Mouse (Mus musculus): ENCODE measurements at regions not wholly inside any gene's neighbourhood (a gene's known extent, or its start where the extent isn't known, plus 50 kb on each side); places are given as distances from the start of the nearest gene placed in this dataset.

GRCm38 (mm10) chr17:51413741-51414140, 234.6 kb upstream of the Tbc1d5 start:
- no peak overlapping the region for H3ac ChIP-seq (ENCODE audit: control insufficient read depth, insufficient read length)
- no peaks in the 10 kb centered on the region for H3K79me2 ChIP-seq (ENCODE audit: control insufficient read depth, insufficient read depth)
- H3K4me3 ChIP-seq = no peak overlapping the region
- H3K4me2 ChIP-seq (ENCODE audit: low read depth) = peak overlapping the region; percentile 21
- H3K27me3 ChIP-seq (ENCODE audit: control insufficient read depth, insufficient read depth, insufficient read length) = no peaks in the 10 kb centered on the region
- H3K36me3 ChIP-seq (ENCODE audit: control insufficient read depth, insufficient read depth) = no peaks in the 10 kb centered on the region
- TF ChIP-seq CEBPB (IDR thresholded peaks at IDR 0.05; ENCODE audit: insufficient read depth, poor library complexity, severe bottlenecking) (no peak), TCF12 (IDR thresholded peaks at IDR 0.05; ENCODE audit: insufficient read depth, poor library complexity, severe bottlenecking) (no peak), MYOD1 (IDR thresholded peaks at IDR 0.05; ENCODE audit: control insufficient read depth in 1 of 3, insufficient read length in 2 of 3, low read depth in 2 of 3) (no peak), POLR2A (IDR thresholded peaks at IDR 0.05; ENCODE audit: insufficient read length, low read depth) (no peak), MYOG (IDR thresholded peaks at IDR 0.05; ENCODE audit: control insufficient read depth in 1 of 3, insufficient read depth in 1 of 3, insufficient read length in 2 of 3, low read depth in 2 of 3) (no peak), MAX (IDR thresholded peaks at IDR 0.05; ENCODE audit: low read depth) (no peak), TCF3 (IDR thresholded peaks at IDR 0.05; ENCODE audit: insufficient read length, low read depth) (no peak), E2F4 (IDR thresholded peaks at IDR 0.05; ENCODE audit: insufficient read depth) (no peak), SRF (IDR thresholded peaks at IDR 0.05; ENCODE audit: control insufficient read depth, insufficient read length, low read depth) (no peak), REST (IDR thresholded peaks at IDR 0.05; ENCODE audit: insufficient read depth, insufficient read length) (no peak), POLR2AphosphoS2 (IDR thresholded peaks at IDR 0.05; ENCODE audit: insufficient read length, low read depth) (no peak), USF1 (IDR thresholded peaks at IDR 0.05; ENCODE audit: low read depth) (no peak)

- H3ac ChIP-seq (ENCODE audit: control insufficient read depth, insufficient read length) = no peak overlapping the region
- H3K27me3 ChIP-seq (ENCODE audit: control insufficient read depth, insufficient read depth, insufficient read length) = no peaks in the 10 kb centered on the region
- no peak for TF ChIP-seq MYOG (IDR thresholded peaks at IDR 0.05; ENCODE audit: control insufficient read depth in 1 of 3, insufficient read depth in 1 of 3, insufficient read length in 2 of 3, low read depth in 2 of 3)
- no peak for TF ChIP-seq E2F4 (IDR thresholded peaks at IDR 0.05; ENCODE audit: insufficient read depth)
- no peak for TF ChIP-seq SRF (IDR thresholded peaks at IDR 0.05; ENCODE audit: control insufficient read depth, insufficient read length, low read depth)
- no peak for TF ChIP-seq POLR2AphosphoS2 (IDR thresholded peaks at IDR 0.05; ENCODE audit: insufficient read length, low read depth)
- TF ChIP-seq CEBPB (IDR thresholded peaks at IDR 0.05; ENCODE audit: insufficient read depth, poor library complexity, severe bottlenecking) = no peak
- no peak for TF ChIP-seq REST (IDR thresholded peaks at IDR 0.05; ENCODE audit: insufficient read depth, insufficient read length)
- no peak overlapping the region for H3K4me2 ChIP-seq (ENCODE audit: low read depth)
- no peak overlapping the region for H3K4me3 ChIP-seq
- H3K36me3 ChIP-seq (ENCODE audit: control insufficient read depth, insufficient read depth) = no peaks in the 10 kb centered on the region
- no peaks in the 10 kb centered on the region for H3K79me2 ChIP-seq (ENCODE audit: control insufficient read depth, insufficient read depth)
These were observed 232.5 kb upstream of the Tbc1d5 start for GRCm38 (mm10) chr17:51411545-51412094.

GRCm38 (mm10) chr17:51408894-51409293, 229.7 kb upstream of the Tbc1d5 start:
- Histone ChIP-seq H3K36me3 (ENCODE audit: control insufficient read depth, insufficient read depth) (no peaks in the 10 kb centered on the region), H3K27me3 (ENCODE audit: control insufficient read depth, insufficient read depth, insufficient read length) (no peaks in the 10 kb centered on the region), H3ac (ENCODE audit: control insufficient read depth, insufficient read length) (no peak overlapping the region), H3K79me2 (ENCODE audit: control insufficient read depth, insufficient read depth) (no peaks in the 10 kb centered on the region), H3K4me3 (no peak overlapping the region), H3K4me2 (ENCODE audit: low read depth) (no peak overlapping the region)
- TF ChIP-seq MAX (IDR thresholded peaks at IDR 0.05; ENCODE audit: low read depth) = no peak
- TF ChIP-seq SRF (IDR thresholded peaks at IDR 0.05; ENCODE audit: control insufficient read depth, insufficient read length, low read depth) = no peak
- no peak for TF ChIP-seq TCF12 (IDR thresholded peaks at IDR 0.05; ENCODE audit: insufficient read depth, poor library complexity, severe bottlenecking)
- no peak for TF ChIP-seq MYOD1 (IDR thresholded peaks at IDR 0.05; ENCODE audit: control insufficient read depth in 1 of 3, insufficient read length in 2 of 3, low read depth in 2 of 3)
- no peak for TF ChIP-seq E2F4 (IDR thresholded peaks at IDR 0.05; ENCODE audit: insufficient read depth)
- no peak for TF ChIP-seq POLR2AphosphoS2 (IDR thresholded peaks at IDR 0.05; ENCODE audit: insufficient read length, low read depth)
- TF ChIP-seq POLR2A (IDR thresholded peaks at IDR 0.05; ENCODE audit: insufficient read length, low read depth) = no peak
- no peak for TF ChIP-seq MYOG (IDR thresholded peaks at IDR 0.05; ENCODE audit: control insufficient read depth in 1 of 3, insufficient read depth in 1 of 3, insufficient read length in 2 of 3, low read depth in 2 of 3)
- no peak for TF ChIP-seq CEBPB (IDR thresholded peaks at IDR 0.05; ENCODE audit: insufficient read depth, poor library complexity, severe bottlenecking)
- no peak for TF ChIP-seq REST (IDR thresholded peaks at IDR 0.05; ENCODE audit: insufficient read depth, insufficient read length)
- no peak for TF ChIP-seq TCF3 (IDR thresholded peaks at IDR 0.05; ENCODE audit: insufficient read length, low read depth)
- TF ChIP-seq USF1 (IDR thresholded peaks at IDR 0.05; ENCODE audit: low read depth) = no peak

- no peaks in the 10 kb centered on the region for H3K79me2 ChIP-seq (ENCODE audit: control insufficient read depth, insufficient read depth)
- H3K27me3 ChIP-seq (ENCODE audit: control insufficient read depth, insufficient read depth, insufficient read length) = no peaks in the 10 kb centered on the region
- H3K36me3 ChIP-seq (ENCODE audit: control insufficient read depth, insufficient read depth) = no peaks in the 10 kb centered on the region
- no peak overlapping the region for H3K4me2 ChIP-seq (ENCODE audit: low read depth)
- H3ac ChIP-seq (ENCODE audit: control insufficient read depth, insufficient read length) = no peak overlapping the region
- no peak overlapping the region for H3K4me3 ChIP-seq
- no peak for TF ChIP-seq MYOG (IDR thresholded peaks at IDR 0.05; ENCODE audit: control insufficient read depth in 1 of 3, insufficient read depth in 1 of 3, insufficient read length in 2 of 3, low read depth in 2 of 3)
- no peak for TF ChIP-seq POLR2A (IDR thresholded peaks at IDR 0.05; ENCODE audit: insufficient read length, low read depth)
- TF ChIP-seq REST (IDR thresholded peaks at IDR 0.05; ENCODE audit: insufficient read depth, insufficient read length) = no peak
- no peak for TF ChIP-seq TCF3 (IDR thresholded peaks at IDR 0.05; ENCODE audit: insufficient read length, low read depth)
- TF ChIP-seq USF1 (IDR thresholded peaks at IDR 0.05; ENCODE audit: low read depth) = no peak
- TF ChIP-seq SRF (IDR thresholded peaks at IDR 0.05; ENCODE audit: control insufficient read depth, insufficient read length, low read depth) = no peak
- no peak for TF ChIP-seq MAX (IDR thresholded peaks at IDR 0.05; ENCODE audit: low read depth)
- TF ChIP-seq TCF12 (IDR thresholded peaks at IDR 0.05; ENCODE audit: insufficient read depth, poor library complexity, severe bottlenecking) = no peak
- TF ChIP-seq E2F4 (IDR thresholded peaks at IDR 0.05; ENCODE audit: insufficient read depth) = no peak
- TF ChIP-seq MYOD1 (IDR thresholded peaks at IDR 0.05; ENCODE audit: control insufficient read depth in 1 of 3, insufficient read length in 2 of 3, low read depth in 2 of 3) = no peak
- no peak for TF ChIP-seq POLR2AphosphoS2 (IDR thresholded peaks at IDR 0.05; ENCODE audit: insufficient read length, low read depth)
- no peak for TF ChIP-seq CEBPB (IDR thresholded peaks at IDR 0.05; ENCODE audit: insufficient read depth, poor library complexity, severe bottlenecking)
These were observed 229.2 kb upstream of the Tbc1d5 start for GRCm38 (mm10) chr17:51408367-51408766.
